ENCODE assay signal across 31 mouse cellular contexts in genomic region chr14:105993124-105993523, GRCm38 (mm10).
DNase-seq lines count a peak whose midpoint lies in the region; ATAC-seq and TF ChIP-seq lines count a peak whose summit lies in the region.
"Had no signal": no experiment of that assay in that cellular context is flagged by ENCODE, and none has a peak within 500 bp of the region (broad histone marks: within the 10 kb centered on the region; RNA-seq: fewer than 3 reads in every experiment).

No protein-coding gene starts in this region.

- H3K4me1 ChIP-seq in limb, embryonic 15.5 days, result no peaks in the 10 kb centered on the region
- H3K4me1 ChIP-seq: embryonic facial prominence, embryonic 13.5 days; hindbrain, embryonic 12.5 days; intestine, embryonic 15.5 days had no signal

- no peak for TF ChIP-seq CTCF in gastrocnemius, adult 2 months (IDR thresholded peaks at IDR 0.05)

- H3K27me3 ChIP-seq in limb, embryonic 15.5 days, result no peaks in the 10 kb centered on the region
- H3K27me3 ChIP-seq: embryonic facial prominence, embryonic 13.5 days; hindbrain, embryonic 12.5 days; intestine, embryonic 15.5 days had no signal

- no peaks in the 10 kb centered on the region for H3K36me3 ChIP-seq in limb, embryonic 15.5 days
- H3K36me3 ChIP-seq: embryonic facial prominence, embryonic 13.5 days; hindbrain, embryonic 12.5 days; intestine, embryonic 15.5 days had no signal

- no peak overlapping the region for H3K9ac ChIP-seq in limb, embryonic 15.5 days
- H3K9ac ChIP-seq: embryonic facial prominence, embryonic 13.5 days; hindbrain, embryonic 12.5 days; intestine, embryonic 15.5 days; liver, embryonic 14.5 days; lung, embryonic 14.5 days had no signal

- intact Hi-C loops in gastrocnemius, adult 2 months (cut with DNase I), result no loop called here
- intact Hi-C loops in gastrocnemius, postnatal 36 days (cut with DNase I), result no loop called here

- no peaks in the 10 kb centered on the region for H3K9me3 ChIP-seq in limb, embryonic 15.5 days
- H3K9me3 ChIP-seq: embryonic facial prominence, embryonic 13.5 days; hindbrain, embryonic 12.5 days; intestine, embryonic 15.5 days had no signal

- 48% methylated on average over 3 of the region's 3 CpGs for WGBS in limb, embryonic 15.5 days

- peak overlapping the region; percentile 74 for H3K27ac ChIP-seq in gastrocnemius, adult 2 months
- H3K27ac ChIP-seq in limb, embryonic 15.5 days, result peak overlapping the region; percentile 12; the same call in 1 of the 2 replicates
- H3K27ac ChIP-seq: embryonic facial prominence, embryonic 13.5 days; hindbrain, embryonic 12.5 days; hindbrain, postnatal 0 days; intestine, embryonic 15.5 days; kidney, postnatal 0 days; liver, embryonic 14.5 days had no signal

- H3K4me3 ChIP-seq in gastrocnemius, adult 2 months, result no peak overlapping the region
- no peak overlapping the region for H3K4me3 ChIP-seq in limb, embryonic 15.5 days
- H3K4me3 ChIP-seq: embryonic facial prominence, embryonic 13.5 days; erythroblast, embryonic 14.5 days; hindbrain, embryonic 12.5 days; intestine, embryonic 15.5 days had no signal

- ATAC-seq in limb, embryonic 15.5 days (ENCODE audit: insufficient number of reproducible peaks, low FRiP score, low TSS enrichment, low read depth), result peak; percentile 35; the same call in 1 of the 2 replicates
- no peak for ATAC-seq in megakaryocyte progenitor cell, adult 5-6 weeks (replicated peaks; ENCODE audit: poor library complexity)
- ATAC-seq: forebrain, embryonic 16.5 days; hindbrain, postnatal 0 days; intestine, embryonic 15.5 days; midbrain, embryonic 16.5 days had no signal

- DNase-seq in gastrocnemius, adult 2 months, result peak; percentile 27
- no peak for DNase-seq in gastrocnemius, postnatal 36 days
- peak; percentile 26 for DNase-seq in lung, postnatal 25 days (ENCODE audit: low spot score)
- no peak for DNase-seq in lung, postnatal 4 days
- DNase-seq in kidney, adult 9 months, result no peak
- DNase-seq: adrenal gland, postnatal 14 days; cerebellum, adult 11-12 months; cerebellum, adult 9-11 months; embryo, embryonic 11 days; heart, postnatal 36 days; kidney, adult 2 months; kidney, postnatal 4 days; liver; lung, embryonic 14.5 days; right cerebral cortex, adult 18-20 months; right cerebral cortex, postnatal 4 days; thymus, adult 2 months; thymus, postnatal 36 days had no signal

- no peak overlapping the region for H3K4me2 ChIP-seq in limb, embryonic 15.5 days
- H3K4me2 ChIP-seq: embryonic facial prominence, embryonic 13.5 days; heart, embryonic 11.5 days; hindbrain, embryonic 12.5 days; intestine, embryonic 15.5 days; lung, embryonic 14.5 days; midbrain, embryonic 11.5 days had no signal

Comparison
In these comparisons a context has a peak if more than half of its experiments do, and no peak if none do; other contexts are left out.
1. DNase-seq: peak in gastrocnemius, adult 2 months (single experiment) and lung, postnatal 25 days (single experiment); none in gastrocnemius, postnatal 36 days (0 of 2), lung, postnatal 4 days (0 of 2) and kidney, adult 9 months (single experiment).